Mouse (Mus musculus) lung, adult 2 months (tissue): Measurements from ENCODE around the gene Dnah11. TPM values are rescaled to one million over a fixed set of nuclear protein-coding genes. Genes with fewer than 3 reads are reported as not detected.

Experiments
- DNase-seq: peaks from one replicate; pipeline ENCODE4 v3.0.0; 2022
- H3K4me1 ChIP-seq: fragments of 200-500 bp; 2 replicates; pipeline ENCODE4 v1.6.1; 2011; ENCODE audit warnings: low read length; ENCODE audit not compliant: control insufficient read depth, insufficient read depth
- H3K4me3 ChIP-seq: fragments of 200-500 bp; replicated peaks from 2 replicates; pipeline ENCODE3; 2011; ENCODE audit warnings: low read depth, mild to moderate bottlenecking, control low read depth, low read length; ENCODE audit errors: extremely low read depth
- CTCF ChIP-seq: fragments of 200-500 bp; IDR thresholded peaks from 2 replicates; pipeline ENCODE4 v1.5.1; 2011; ENCODE audit warnings: mild to moderate bottlenecking, low read length, control low read depth; ENCODE audit not compliant: insufficient read depth
- POLR2A ChIP-seq: fragments of 200-500 bp; IDR thresholded peaks from 2 replicates; pipeline ENCODE4 v1.6.1; 2011; ENCODE audit warnings: low read depth, mild to moderate bottlenecking, control low read depth, low read length, borderline replicate concordance; ENCODE audit errors: extremely low read depth
- WGBS: fragments of 180-500 bp; shearing (Covaris S2); methylation state at CpG from one replicate; pipeline ENCODE4 v1.1.7; 2018; 5-methylcytosine and 5-hydroxymethylcytosine counted together
- polyA plus RNA-seq: library from polyadenylated mRNA; depleted of rRNA; stranded (reverse); fragments of >200 nt; gene quantifications from 2 replicates; pipeline ENCODE4 v1.2.3, GENCODE M21; 2012

The Dnah11 gene
- polyA plus RNA-seq, 1 experiment: 2.0 TPM

DNA sequence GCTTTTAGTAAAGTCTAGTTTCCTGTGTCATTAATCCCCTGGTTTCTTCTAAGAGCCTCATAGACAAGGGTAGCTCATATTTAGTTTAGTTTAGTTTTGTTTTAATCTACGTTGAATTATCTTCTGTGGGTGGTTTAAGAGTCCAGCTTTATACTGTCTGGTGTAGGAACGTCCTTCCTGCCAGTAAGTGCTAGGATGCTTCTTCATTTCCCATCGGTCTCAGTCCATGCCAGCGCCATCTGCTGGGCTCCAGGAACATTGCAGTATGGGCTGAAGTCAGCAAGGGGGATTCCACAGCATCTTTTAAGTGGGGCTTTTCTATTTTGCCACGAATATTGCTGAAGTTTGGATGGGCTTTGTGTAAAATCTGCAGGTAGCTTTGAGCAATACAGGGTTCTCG lies 345.5 kb downstream of the Dnah11 start:
- WGBS: 20% methylated on average over 6 of the region's 6 CpGs
- DNase-seq: peak; percentile 57
- no peaks in the 10 kb centered on the region for H3K4me1 ChIP-seq
- TF ChIP-seq CTCF (peak; percentile 97), POLR2A (no peak)
- no peak overlapping the region for H3K4me3 ChIP-seq

GRCm38 (mm10) chr12:117850472-117850871 lies 348.4 kb downstream of the Dnah11 start:
- Histone ChIP-seq H3K4me3 (no peak overlapping the region), H3K4me1 (no peaks in the 10 kb centered on the region)
- no peak for DNase-seq
- TF ChIP-seq CTCF (no peak), POLR2A (no peak)
- WGBS: 70% methylated on average over 10 of the region's 10 CpGs

DNA sequence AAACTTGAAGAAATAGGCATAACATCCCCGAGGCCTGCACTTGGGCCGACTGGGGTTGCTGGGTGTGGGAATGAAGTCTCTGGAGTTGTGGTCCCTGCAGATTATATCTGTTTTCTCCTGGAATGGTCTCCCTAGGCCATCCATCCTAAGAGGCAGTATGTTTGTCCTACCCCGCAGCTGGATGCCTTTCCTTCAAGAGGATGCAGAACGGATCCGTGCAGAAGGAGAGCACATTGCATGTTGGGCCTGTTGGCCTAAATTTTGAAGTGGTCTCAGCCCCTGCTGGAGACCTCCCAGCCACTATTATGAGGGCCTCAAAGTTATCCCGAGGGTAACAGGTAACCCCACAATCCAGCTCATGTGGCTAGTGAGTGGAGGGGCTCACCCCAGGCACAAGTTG lies 350.2 kb downstream of the Dnah11 start:
- WGBS: 91% methylated on average over 6 of the region's 6 CpGs
- no peak for TF ChIP-seq CTCF
- TF ChIP-seq POLR2A: no peak

GRCm38 (mm10) chr12:117844917-117845316 lies 353.9 kb downstream of the Dnah11 start:
- H3K4me1 ChIP-seq: peaks cover 3% of the 10 kb centered on the region
- DNase-seq: no peak
- H3K4me3 ChIP-seq: no peak overlapping the region
- no peak for TF ChIP-seq POLR2A
- no peak for TF ChIP-seq CTCF
- 36% methylated on average over 2 of the region's 2 CpGs for WGBS

More for the DNA sequence above, 350.2 kb downstream of the Dnah11 start:
- Histone ChIP-seq H3K4me3 (no peak overlapping the region), H3K4me1 (peaks cover 3% of the 10 kb centered on the region)
- DNase-seq: no peak

DNA sequence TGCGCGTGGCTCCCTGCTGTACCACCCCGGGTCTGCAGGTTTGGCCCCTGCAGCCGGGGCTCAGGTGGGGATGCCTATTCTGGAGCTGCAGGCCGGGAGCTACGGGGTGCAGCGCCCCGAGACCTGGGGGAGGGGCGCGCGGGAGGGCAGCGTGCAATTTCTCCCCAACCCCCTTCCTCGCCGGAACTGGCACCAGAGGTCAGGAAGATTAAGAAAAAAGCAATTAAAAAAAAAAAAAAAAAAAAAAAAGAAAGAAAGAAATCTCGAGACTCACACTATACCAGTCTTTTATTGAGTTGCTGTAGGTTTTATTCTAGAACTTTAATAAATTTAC lies 354.8 kb downstream of the Dnah11 start:
- under 1% methylated on average over 15 of the region's 15 CpGs for WGBS
- DNase-seq: no peak
- TF ChIP-seq POLR2A (no peak), CTCF (no peak)

GRCm38 (mm10) chr12:117843302-117844074 lies 355.4 kb downstream of the Dnah11 start:
- peak; percentile 52 for DNase-seq
- Histone ChIP-seq H3K4me1 (peaks cover 3% of the 10 kb centered on the region), H3K4me3 (peak overlapping the region; percentile 57)
- under 1% methylated on average over 75 of the region's 75 CpGs for WGBS
- TF ChIP-seq POLR2A (0 out of 2 replicates have a peak, but pooled peaks have one; percentile 14), CTCF (no peak)

More for the DNA sequence above, 354.8 kb downstream of the Dnah11 start:
- Histone ChIP-seq H3K4me3 (peak overlapping the region; percentile 57), H3K4me1 (peaks cover 3% of the 10 kb centered on the region)

DNA sequence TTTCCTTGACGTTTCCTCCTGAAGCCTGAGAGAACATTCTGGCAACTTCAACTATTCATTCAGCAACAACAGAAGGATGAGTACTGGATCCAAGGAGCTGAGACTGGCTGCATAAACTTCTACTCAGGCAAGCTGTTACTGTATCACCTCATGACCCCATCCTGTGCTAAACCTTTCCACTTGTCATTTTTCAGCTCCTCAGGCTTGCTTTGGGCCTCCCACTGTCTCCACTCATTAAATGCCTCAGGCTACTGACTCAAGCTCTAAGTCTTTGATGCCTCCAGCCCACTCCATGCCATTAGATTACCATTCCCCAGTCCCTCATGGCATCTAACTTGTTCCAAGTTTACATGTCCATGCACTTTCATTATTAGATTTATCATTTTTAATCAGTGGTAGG lies 356.2 kb downstream of the Dnah11 start:
- TF ChIP-seq POLR2A (no peak), CTCF (no peak)
- Histone ChIP-seq H3K4me3 (no peak overlapping the region), H3K4me1 (peaks cover 3% of the 10 kb centered on the region)
- WGBS: 67% methylated on average over 1 of the region's 1 CpGs
- no peak for DNase-seq

DNA sequence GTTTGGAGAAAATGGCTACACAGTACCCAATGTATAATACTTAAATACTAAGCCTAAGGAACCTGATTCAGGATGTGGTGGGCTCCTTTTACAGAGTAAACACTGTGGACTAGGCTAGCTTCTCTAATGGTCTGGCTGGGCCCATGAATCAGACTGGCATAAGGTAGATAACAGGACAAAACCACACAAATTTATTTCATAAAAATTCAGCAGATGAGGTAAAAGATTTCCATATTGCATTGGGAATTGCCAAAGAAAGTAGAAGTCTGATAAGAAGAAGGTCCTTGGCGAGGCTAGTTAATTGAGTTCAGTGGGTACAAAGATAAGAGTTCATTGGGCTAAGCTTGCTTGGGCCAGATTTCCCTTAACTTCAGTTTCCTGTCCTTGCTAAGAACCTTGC lies 358.1 kb downstream of the Dnah11 start:
- TF ChIP-seq POLR2A: no peak
- no peak for TF ChIP-seq CTCF
- H3K4me1 ChIP-seq: peaks cover 3% of the 10 kb centered on the region
- DNase-seq: no peak
- H3K4me3 ChIP-seq: no peak overlapping the region
- WGBS: 83% methylated on average over 1 of the region's 1 CpGs

DNA sequence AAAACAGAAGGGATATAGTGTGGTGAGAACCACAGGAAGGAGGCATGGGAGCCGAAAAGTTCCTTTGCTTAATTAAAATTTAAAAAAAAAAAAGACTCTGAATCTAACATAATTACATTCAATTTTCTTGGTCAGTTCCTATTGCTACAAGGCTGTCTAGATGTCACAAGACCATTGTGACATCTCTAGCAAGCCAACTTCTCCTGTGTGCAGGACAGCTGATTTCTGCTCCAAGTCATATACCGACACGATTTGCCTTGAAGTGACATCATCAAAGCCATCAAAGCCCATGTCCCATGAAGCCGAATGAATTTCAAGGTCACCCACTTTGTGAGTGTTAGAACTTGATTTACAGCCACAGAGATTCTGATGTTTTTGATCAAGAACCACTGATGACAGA lies 361.5 kb downstream of the Dnah11 start:
- no peak for TF ChIP-seq POLR2A
- no peak for TF ChIP-seq CTCF
- no peak for DNase-seq
- Histone ChIP-seq H3K4me1 (no peaks in the 10 kb centered on the region), H3K4me3 (no peak overlapping the region)
- 74% methylated on average over 4 of the region's 4 CpGs for WGBS

DNA sequence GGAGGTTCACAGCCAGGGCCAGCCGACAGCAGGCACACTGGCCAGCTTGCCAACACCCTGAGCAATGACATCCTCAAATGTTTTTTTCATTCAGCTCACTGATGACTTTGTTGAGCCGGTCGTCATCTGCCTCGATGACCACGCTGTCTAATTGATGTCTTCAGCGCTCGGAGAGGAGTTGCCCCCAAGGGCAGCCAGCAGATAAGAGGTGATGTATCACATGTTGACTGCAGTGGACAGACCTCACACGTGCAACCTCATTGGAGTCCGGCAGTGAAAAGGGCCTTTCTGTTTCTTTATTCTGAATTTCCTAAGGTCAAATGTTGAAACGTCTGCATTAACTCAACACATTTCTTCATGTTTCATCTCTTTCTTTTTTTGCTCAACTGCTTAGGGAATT lies 363.5 kb downstream of the Dnah11 start:
- no peak overlapping the region for H3K4me3 ChIP-seq
- no peak for TF ChIP-seq POLR2A
- no peak for TF ChIP-seq CTCF
- DNase-seq: no peak
- 41% methylated on average over 10 of the region's 10 CpGs for WGBS
- no peaks in the 10 kb centered on the region; the same call in 1 of the 2 replicates for H3K4me1 ChIP-seq

GRCm38 (mm10) chr12:117834652-117835051 lies 364.2 kb downstream of the Dnah11 start:
- TF ChIP-seq POLR2A: no peak
- no peak for TF ChIP-seq CTCF
- Histone ChIP-seq H3K4me1 (no peaks in the 10 kb centered on the region; the same call in none of the 2 replicates), H3K4me3 (no peak overlapping the region)
- no peak for DNase-seq
- 72% methylated on average over 2 of the region's 2 CpGs for WGBS
